Mouse (Mus musculus): ENCODE results near the gene Elmod3. TPM values are rescaled to one million over a fixed set of nuclear protein-coding genes. Genes with fewer than 3 reads are reported as not detected.

Gene Elmod3
- 4.6 TPM for polyA plus RNA-seq (2015; fragmentation: Illumina TruSeq; extraction: RNeasy Lipid Tissue Mini Kit (QIAGEN cat#74804); ENCODE audit: insufficient read depth, low read depth, low replicate concordance)

DNA sequence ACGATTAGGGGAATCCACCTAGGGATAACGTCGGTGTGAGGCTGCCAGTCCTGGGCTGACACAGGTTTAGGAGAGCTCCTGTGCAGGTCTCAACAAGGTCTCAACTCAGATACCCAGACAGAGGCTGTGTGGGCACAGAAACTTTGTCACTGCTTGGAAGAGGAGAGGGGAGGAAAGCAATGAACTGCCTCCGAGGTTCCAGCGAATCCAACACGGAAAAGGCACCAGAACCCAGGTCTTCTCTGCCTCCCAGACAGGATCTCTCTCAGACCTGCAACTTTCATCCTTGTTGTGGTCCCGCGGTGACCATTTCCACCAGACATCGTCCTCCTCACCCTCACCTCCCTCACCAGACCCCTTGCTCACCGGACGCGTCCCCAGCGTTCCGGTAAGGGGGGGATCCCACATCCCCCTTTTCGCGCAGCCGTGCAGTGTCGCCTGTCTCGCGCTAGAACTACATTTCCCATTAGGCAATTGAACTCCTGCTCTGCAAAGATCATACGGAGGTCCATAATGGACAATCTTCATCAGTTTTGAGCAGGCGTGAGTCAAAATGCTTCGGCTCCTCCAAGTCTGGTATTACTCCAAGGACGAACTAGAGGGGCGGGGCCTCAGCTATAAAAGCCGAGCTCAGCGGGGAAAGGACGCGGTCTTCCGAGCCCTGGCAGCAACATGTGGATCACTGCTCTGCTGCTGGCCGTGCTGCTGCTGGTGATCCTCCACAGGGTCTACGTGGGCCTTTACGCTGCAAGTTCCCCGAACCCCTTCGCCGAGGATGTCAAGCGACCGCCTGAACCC lies at the start of gene Elmod3, which contains the start of gene Retsat:
TSS of gene Elmod3 (minus strand) at position 458 of the 798 bp plus-strand sequence.
TSS of gene Retsat (plus strand) at position 520 of the 798 bp plus-strand sequence.

DNA sequence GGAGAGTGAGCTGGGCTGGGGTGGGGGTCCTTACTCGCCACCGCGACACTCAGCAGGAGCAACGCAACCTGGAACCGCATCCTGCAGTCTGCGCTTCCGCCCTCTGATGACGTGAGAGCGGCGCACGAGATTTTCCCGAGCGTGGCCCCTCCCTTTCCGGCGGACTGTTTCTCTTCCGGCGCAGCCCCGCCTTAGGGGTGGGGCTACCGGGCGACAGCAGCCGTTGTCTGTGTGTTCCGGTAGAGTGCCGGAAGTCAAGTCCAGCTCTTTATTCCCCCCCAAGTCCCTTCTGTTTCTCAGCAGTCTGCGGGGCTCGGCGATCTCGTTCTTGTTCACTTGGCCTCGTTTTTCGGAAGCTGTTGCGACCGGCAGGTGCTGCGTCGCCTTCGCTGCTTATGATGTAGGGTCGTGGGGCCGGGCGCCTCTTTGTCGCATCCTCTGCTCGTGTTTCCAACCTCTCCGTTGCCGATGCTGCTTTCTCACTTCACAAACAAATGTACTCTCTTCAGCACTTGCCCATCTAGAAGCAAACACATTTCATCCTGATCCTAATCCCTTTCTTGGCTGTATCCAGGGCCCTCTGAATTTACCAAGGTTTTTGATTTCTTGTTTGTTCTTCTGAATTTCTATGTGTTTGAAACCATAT lies 18.6 kb upstream of the Elmod3 start, which contains the start of gene Tgoln1:
TSS of gene Tgoln1 (minus strand) at position 358 of the 646 bp plus-strand sequence.

GRCm38 (mm10) chr6:72544283-72544987 lies 53.8 kb downstream of the Elmod3 start, which contains the start of gene Capg:
Capg (plus strand) TSS chr6:72544391.

GRCm38 (mm10) chr6:72521607-72522006 lies 76.6 kb downstream of the Elmod3 start, which contains the start of gene Sh2d6:
Sh2d6 (minus strand) TSS chr6:72521707.

Other genes starting within 250 kb of the Elmod3 start
- gene Tmem150a, start 243.0 kb downstream of the Elmod3 start, polyA plus RNA-seq (2015; fragmentation: Illumina TruSeq; extraction: RNeasy Lipid Tissue Mini Kit (QIAGEN cat#74804); ENCODE audit: insufficient read depth, low read depth, low replicate concordance), result 36.3 TPM
- gene Rnf181, start 231.5 kb downstream of the Elmod3 start, polyA plus RNA-seq (2015; fragmentation: Illumina TruSeq; extraction: RNeasy Lipid Tissue Mini Kit (QIAGEN cat#74804); ENCODE audit: insufficient read depth, low read depth, low replicate concordance), result 41.2 TPM
- gene Vamp5, start 217.9 kb downstream of the Elmod3 start, polyA plus RNA-seq (2015; fragmentation: Illumina TruSeq; extraction: RNeasy Lipid Tissue Mini Kit (QIAGEN cat#74804); ENCODE audit: insufficient read depth, low read depth, low replicate concordance), result 24.8 TPM
- 61.4 TPM for gene Vamp8, start 207.7 kb downstream of the Elmod3 start, polyA plus RNA-seq (2015; fragmentation: Illumina TruSeq; extraction: RNeasy Lipid Tissue Mini Kit (QIAGEN cat#74804); ENCODE audit: insufficient read depth, low read depth, low replicate concordance)
- 17.7 TPM for gene Ggcx, start 184.1 kb downstream of the Elmod3 start, polyA plus RNA-seq (2015; fragmentation: Illumina TruSeq; extraction: RNeasy Lipid Tissue Mini Kit (QIAGEN cat#74804); ENCODE audit: insufficient read depth, low read depth, low replicate concordance)
- gene Mat2a, start 158.9 kb downstream of the Elmod3 start, polyA plus RNA-seq (2015; fragmentation: Illumina TruSeq; extraction: RNeasy Lipid Tissue Mini Kit (QIAGEN cat#74804); ENCODE audit: insufficient read depth, low read depth, low replicate concordance), result 56.5 TPM
- gene Sh2d6, start 76.7 kb downstream of the Elmod3 start, polyA plus RNA-seq (2015; fragmentation: Illumina TruSeq; extraction: RNeasy Lipid Tissue Mini Kit (QIAGEN cat#74804); ENCODE audit: insufficient read depth, low read depth, low replicate concordance), result not detected
- gene Capg, start 54.0 kb downstream of the Elmod3 start, polyA plus RNA-seq (2015; fragmentation: Illumina TruSeq; extraction: RNeasy Lipid Tissue Mini Kit (QIAGEN cat#74804); ENCODE audit: insufficient read depth, low read depth, low replicate concordance), result 10.7 TPM
- 5.3 TPM for gene Retsat, start 62 bp upstream of the Elmod3 start, polyA plus RNA-seq (2015; fragmentation: Illumina TruSeq; extraction: RNeasy Lipid Tissue Mini Kit (QIAGEN cat#74804); ENCODE audit: insufficient read depth, low read depth, low replicate concordance)
- 20.0 TPM for gene Tgoln1, start 18.6 kb upstream of the Elmod3 start, polyA plus RNA-seq (2015; fragmentation: Illumina TruSeq; extraction: RNeasy Lipid Tissue Mini Kit (QIAGEN cat#74804); ENCODE audit: insufficient read depth, low read depth, low replicate concordance)
- gene Tcf7l1, start 190.8 kb upstream of the Elmod3 start, polyA plus RNA-seq (2015; fragmentation: Illumina TruSeq; extraction: RNeasy Lipid Tissue Mini Kit (QIAGEN cat#74804); ENCODE audit: insufficient read depth, low read depth, low replicate concordance), result 5.9 TPM